Mouse (Mus musculus): Measurements from ENCODE around the gene Clca2.
A peak's percentile ranks its signal among the peaks of the same experiment; 100 is the strongest.

Gene Clca2

DNA sequence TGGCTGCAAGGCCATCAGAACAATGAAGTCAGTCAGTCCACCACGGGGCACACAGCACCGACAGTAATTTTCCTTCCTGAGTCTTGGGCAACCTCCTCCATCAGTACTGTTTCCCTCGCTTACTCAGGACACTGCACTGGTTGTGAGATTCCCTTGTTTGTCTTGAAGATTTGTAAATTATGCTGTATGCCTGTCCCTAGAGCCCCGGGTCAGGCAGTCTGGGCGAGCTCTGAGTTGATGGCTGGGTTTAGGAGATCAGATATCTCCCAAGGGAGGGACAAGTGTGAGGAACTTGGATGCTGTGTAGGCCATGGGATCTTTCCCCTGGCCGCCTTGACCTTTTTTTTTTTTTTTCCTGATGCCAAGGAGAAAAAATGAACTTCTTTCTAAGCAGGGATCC is at the start of gene Clca2:
TSS of gene Clca2 (minus strand) at position 153 of the 400 bp plus-strand sequence.
- no peak for DNase-seq (ENCODE audit: low read depth, low spot score)

DNA sequence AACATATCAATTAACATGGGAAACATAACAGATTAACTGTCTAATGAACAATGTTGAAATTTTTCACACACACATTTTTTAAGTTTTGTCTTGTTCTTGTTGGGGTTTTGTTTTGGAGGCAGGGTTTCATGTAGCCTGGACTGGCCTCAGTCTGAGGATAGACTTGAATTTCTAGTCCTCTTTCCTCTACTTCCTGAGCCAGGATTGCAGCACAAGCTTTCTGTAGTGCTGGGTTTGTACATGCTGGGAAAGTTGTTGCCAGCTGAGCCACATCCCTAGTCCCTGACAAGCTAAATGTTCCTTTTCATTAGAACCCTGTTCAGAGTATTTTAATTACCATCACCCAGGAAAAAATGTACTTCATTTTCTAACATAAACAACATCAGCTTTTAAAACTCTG is 48.7 kb upstream of the Clca2 start:
- DNase-seq (ENCODE audit: low read depth, low spot score) = no peak

DNA sequence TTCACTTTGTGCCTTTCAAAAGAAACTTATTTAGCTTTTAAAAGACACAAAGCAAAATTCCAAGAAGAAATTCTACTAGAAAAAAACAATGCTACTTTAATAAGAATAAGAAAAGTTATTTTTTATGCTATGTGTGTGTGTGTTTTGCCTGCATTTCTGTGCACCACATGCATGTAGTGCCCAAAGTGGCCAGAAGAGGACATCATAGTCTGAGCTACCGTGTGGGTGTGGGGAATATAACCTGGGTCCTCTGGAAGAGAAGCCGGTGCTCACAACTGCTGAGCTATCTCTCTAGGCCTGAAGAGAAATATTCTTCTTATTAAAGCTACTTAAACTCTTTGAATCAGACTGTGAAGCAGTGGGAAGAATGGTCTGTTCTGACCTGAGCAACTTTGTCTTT is 48.2 kb upstream of the Clca2 start:
- no peak for DNase-seq (ENCODE audit: low read depth, low spot score)

DNA sequence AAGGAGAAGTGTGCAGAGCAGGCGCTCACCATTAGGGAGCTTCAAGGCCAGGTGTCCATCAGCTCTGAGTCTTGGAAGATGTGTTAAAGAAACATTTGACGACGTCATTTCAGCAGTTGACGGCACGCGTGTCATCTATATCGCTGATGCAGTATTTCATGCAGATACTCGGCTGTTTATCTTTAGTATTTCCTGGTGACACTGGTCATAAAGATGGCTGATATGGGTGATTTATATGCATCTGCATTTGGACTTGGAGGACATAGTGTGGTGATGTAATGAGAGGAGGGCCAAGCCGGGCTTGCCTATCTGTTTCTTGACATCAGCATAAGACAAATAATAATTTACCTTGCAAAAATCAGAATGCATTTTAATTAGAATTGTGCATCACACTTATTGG is 47.6 kb upstream of the Clca2 start:
- DNase-seq (ENCODE audit: low read depth, low spot score) = no peak

DNA sequence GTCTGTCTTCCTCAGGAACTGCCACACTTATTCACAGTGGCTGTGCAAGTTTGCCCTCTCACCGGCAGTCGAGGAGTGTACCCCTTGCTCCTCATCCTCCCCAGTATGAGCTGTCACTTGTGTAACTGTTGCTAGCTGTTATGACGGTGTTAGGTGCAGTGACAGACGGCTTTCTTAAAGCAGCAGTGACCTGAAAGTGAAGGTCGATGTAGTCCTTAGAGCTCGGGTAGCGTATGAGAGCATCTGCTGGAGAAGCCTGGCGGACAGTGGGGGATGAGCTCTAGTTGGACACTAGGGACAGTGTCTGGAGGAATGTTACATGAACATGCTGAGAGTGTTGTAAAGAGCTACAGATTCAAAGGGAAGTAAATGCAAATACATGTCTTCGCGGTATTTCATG is 44.6 kb upstream of the Clca2 start:
- DNase-seq (ENCODE audit: low read depth, low spot score) = no peak

DNA sequence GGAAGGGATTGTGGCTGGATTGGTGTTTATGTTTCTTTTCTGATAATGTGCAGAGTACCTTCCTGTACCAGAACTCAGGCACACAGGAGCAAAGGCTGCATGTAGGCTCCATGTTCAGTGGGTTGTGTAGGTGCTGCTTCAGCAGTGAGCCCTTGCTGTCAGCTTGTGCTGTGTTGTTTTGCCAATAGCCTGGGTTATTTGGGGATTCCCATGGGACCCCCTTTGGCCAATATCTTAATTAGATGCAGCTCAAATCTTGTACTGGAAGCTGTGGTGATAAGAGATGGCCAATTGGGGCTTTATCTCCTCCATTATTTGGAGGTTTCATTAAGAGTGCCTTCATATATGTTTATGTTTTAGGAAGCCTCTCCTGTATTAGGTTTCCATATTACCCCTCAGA is 43.7 kb upstream of the Clca2 start:
- DNase-seq (ENCODE audit: low read depth, low spot score) = no peak

DNA sequence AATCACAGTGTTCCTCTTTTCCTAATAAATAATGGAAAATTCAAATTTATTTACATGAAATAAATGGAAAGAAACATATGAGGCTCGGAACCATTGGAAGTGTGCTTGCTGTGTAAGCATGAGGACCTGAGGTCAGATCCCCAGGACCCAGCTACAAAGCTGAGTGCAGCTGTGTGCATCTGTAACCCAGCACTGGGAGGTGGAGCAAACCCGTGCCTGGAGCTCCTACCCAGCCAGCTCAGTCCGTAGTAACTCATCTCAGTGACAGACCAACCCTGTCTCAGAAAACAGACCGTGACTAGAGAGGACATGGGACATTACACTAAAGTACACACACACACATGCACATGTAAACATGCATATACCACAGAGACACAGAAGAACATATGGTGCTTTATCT is 41.0 kb upstream of the Clca2 start:
- no peak for DNase-seq (ENCODE audit: low read depth, low spot score)

DNA sequence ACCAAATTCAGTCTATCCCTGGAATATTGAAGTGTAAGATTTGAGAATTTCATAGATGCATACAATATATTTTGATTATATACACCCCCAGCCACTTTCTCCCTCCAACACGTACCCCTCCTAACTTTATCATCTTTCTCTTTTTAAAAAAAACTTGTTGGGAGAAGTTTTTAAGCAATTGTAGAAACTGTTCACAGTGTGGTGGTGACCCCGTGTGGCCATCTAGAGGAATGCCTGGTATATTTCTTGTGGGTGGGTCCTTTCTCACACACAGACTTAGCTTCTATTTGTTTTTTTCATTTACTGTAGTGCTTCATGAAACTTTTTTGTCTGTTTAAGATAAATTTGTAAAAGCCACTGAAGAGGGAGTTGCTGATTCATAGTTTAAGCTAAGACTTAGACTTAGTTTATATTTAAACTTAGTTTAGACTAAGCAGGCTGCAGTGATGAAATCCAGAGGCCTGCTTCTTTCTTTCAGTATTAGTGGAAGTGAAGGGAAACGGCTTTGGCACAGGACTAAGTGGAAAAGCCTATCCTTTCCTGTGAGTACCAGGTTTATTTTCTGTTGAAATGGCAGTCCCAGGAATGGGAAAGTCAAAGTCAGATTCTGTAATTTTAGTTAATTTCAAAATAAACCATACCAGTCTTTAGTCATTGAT is 32.1 kb upstream of the Clca2 start:
- peak; percentile 39 for DNase-seq (ENCODE audit: low read depth, low spot score)

DNA sequence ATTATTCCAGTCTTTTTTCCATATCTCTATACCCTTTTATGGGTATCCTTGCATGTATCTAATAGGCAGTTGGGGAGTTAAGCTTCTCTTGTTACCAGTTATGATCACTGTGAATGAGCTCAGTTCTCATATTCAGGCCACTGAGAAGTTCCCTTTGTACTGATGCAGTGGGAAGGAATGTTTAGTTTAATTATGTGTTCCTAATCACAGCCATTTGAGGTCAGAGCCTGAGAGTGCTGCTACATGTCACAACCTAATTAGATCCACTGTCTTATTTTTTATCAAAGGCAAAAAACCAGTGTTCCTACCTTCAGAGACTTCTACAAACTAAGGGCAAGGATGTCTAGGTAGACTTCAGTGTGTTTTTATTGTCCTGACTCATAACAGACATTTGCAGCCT is 30.1 kb upstream of the Clca2 start:
- no peak for DNase-seq (ENCODE audit: low read depth, low spot score)

DNA sequence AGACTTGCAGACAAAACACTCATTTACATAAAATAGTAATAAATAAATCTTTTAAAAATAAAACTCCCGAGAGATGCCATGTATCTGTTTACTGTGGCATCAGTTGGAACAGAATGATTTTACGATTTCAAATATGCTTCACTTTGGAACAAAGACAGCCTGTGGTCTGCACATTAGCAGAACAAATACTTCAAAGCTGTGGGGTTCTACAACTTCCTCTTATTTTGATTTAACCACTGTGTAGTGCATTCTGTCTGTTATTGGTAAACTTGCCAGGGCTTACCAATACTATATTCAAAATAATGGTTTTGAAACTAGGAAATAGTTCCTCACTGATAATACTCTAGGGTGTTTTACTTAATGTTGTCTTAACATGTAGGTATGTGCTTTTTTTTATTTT is 27.4 kb upstream of the Clca2 start:
- no peak for DNase-seq (ENCODE audit: low read depth, low spot score)

DNA sequence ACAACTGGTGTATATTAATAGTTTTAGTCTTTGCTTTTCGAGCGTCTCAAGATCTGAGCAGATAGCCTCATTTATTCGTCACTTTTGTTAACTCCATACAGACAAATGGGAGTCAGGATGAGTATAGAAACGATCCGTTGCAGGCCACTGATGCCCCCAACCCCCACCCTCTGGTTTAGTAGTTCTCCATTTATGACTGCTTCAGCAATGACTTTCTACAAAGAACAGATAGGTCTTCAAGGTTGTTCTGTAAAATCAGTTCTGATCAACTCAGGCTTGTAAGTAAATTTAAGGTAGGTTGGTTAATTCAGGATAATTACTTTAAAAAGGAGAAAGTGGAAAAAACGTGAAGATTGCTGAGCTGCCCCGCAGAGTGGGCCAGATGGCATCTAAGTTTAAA is 20.2 kb upstream of the Clca2 start:
- DNase-seq (ENCODE audit: low read depth, low spot score) = no peak

DNA sequence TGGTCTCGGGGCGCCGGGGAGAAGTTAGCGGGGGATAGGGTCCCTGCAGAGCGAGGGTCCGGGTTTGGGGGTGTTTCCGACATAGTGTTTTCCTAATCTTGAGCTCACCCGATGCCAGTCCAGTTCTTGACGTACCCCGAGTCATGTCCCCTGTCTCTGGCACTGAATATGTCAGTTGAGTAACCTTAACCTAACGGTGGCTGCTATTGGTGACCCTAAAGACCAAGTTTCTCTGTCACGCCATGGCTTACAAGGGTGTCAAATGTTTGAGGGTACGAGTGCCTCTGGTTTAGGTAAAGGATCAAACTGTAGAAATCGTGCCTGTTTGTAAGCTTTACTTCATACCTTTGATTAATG is 19.7 kb upstream of the Clca2 start:
- no peak for DNase-seq (ENCODE audit: low read depth, low spot score)

DNA sequence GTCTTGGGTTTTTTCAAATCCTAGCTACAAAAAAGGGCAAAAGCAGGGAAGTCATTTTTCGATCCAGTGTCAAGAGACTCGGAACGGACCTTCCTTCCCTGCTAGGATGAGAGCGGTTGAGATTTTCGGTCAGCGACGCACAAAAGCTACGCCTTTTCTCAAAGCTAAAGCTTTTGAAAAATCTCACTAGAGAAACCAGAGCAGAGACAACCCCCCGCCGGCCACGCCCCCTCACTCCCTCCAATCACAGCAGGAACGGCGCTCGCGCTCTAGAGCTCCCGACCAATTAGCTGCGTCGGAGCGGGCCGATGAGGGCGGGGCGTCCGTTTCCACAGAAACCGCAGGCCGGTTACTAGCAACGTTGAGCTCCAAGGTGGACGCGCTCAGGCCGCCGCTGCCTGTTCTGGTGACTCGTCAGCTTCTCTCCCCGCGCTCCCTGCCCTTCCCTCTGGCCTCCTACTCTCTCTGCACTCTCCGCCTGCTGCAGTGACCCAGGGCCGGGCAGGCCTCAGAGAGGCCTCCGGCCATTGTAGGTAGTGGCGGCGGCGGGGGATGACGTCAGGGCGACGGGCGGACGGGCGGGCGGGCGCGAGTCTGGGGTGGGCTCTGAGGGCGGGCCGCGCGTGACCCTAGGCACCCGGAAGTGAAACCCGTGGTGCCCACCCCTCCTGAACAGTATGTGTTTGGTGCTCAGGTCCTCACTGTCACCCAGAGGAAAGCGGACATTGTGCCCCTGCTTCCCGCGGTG is 19.2 kb upstream of the Clca2 start, which contains the start of gene Odf2l:
TSS of gene Odf2l (plus strand) at position 335 of the 748 bp plus-strand sequence.
- DNase-seq (ENCODE audit: low read depth, low spot score) = peak; percentile 93

DNA sequence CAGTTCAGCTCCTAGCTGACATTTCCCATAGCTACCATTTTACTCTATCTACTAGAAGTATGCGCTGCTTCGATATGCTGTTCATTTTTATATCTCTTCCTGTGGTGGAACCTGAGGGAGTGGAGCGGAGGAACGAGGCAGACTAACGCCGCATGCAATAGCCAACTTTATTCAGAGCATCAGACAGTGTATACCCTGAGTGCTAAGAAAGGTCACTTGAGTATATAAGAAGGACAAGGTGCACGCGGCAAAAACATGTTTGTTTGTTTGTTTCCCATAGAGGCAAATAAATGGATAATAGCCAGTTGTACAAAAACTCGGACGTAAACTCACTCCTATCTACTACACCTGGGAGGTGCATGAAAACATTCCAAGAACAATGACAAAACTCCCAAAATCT is 18.4 kb upstream of the Clca2 start:
- no peak for DNase-seq (ENCODE audit: low read depth, low spot score)

DNA sequence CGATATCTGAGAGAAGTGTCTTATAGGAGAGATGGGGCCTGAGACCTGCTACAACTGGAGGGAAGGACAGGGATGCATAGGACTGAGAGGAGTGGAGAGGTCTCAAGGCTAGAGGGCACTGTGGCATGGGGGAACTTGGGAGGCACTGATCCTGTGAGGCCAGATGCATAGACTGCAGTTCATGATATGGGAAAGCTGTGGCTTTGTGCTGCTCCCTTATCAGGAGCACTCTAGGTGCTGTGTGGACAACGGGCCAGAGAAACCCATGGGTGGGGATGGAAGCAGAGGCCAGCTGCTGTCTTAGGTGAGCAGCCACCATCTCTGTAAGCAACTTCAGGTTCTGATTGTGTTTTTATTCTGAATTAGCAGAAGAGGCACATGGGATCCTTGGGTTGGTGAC is 15.9 kb upstream of the Clca2 start:
- DNase-seq (ENCODE audit: low read depth, low spot score) = no peak

DNA sequence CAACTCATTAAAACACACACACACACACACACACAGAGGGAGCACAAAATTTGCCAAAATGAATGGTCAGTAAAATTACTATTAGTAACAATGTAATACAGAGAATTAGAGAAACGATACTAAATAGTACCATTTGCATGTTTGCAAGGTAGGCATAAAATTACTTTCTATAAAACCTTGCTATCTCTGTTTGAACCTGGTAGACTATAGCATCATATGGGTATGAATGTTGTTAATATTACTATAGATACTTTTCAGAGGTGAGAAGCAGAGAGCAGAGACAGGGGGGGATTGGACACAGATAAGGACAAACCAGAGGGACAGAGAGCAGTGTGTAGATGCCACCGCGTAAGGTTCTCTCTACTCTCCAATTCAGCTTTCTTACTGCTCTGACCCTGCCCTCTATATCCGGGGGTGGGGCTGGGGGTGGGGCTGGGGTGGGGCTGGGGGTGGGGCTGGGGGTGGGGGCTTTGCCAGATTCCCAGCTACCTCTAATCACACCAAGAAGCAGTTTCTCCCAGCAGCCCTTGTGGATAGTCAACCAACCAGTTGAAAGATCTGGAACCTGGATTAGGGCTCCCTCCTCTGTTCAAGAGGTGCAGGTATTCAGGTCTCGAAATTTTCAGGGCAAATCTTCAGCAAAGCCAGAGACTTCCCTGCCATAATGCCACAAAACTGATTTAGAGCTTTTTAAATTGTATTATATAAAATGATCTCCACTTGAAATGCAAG is 6.7 kb upstream of the Clca2 start:
- DNase-seq (ENCODE audit: low read depth, low spot score) = no peak

DNA sequence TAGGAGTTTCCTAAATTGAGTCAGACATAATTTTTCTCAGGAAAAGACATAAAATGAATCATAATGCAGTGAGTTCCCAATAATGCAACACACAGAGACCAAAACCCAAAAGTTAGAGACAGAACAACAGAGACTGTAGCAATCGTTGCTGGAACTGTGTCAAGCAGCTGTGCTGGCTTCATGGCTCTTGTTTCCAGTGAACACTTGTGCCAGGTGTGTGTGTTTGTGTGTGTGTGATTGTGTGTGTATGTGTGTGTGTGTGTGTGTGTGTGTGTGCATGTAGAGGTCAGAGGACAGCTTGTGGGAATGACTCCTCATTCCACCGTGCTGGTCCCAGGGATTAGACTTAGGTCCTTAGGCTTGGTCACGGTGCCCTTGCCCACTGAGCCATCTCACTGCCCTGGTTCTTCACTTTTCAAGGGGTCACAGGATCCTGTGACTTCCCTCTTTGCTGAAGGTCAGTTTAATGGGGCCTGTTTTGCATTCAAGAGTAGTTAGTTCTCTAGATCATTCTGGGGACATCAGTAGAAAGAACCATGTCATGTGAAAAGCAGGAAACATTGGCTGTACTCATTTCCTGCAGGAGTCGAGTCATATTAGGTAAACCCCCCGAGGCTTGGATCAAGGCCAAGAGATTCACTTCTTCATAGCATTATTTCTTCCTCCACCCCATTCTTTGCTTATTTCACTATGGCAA is 6.0 kb upstream of the Clca2 start:
- DNase-seq (ENCODE audit: low read depth, low spot score) = no peak

DNA sequence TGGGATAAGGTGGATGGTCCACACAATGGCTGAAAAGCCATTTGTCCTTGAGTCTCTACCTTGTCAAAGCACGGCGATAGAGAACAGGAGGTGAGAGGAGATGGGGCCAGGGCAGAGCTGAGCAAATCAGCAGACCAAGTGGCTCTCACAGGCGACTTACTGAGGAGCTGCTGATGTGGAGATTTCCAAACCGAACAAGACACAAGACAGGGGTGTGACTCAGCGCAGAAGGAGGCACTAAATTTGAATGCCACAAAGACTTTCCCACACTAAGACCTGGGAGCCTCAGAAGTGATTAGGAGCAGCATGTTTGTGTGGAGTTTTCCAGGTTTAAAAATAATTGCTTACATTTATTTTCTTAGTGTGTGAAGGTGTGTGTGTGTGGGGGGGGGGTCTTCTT is 4.5 kb upstream of the Clca2 start:
- DNase-seq (ENCODE audit: low read depth, low spot score) = no peak

DNA sequence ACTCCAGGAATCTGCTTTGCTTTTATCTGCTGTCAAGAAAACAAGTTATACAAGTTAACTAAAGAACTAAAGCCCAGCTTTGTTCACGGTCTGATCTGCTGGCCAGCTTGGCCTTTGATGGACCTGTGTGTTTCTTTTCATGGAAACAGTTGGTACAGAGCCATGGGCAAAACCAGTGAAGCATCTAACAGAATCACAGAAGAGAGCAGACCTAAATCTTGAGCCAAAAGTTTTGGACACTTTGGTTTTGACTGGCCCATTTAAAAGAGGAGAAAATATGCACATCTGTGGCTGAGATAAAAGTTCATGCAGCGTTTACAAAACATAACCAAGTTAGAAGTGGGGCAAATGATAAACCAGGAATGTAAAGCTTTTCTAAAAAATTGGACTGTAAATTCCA is 4.1 kb upstream of the Clca2 start:
- DNase-seq (ENCODE audit: low read depth, low spot score) = no peak

DNA sequence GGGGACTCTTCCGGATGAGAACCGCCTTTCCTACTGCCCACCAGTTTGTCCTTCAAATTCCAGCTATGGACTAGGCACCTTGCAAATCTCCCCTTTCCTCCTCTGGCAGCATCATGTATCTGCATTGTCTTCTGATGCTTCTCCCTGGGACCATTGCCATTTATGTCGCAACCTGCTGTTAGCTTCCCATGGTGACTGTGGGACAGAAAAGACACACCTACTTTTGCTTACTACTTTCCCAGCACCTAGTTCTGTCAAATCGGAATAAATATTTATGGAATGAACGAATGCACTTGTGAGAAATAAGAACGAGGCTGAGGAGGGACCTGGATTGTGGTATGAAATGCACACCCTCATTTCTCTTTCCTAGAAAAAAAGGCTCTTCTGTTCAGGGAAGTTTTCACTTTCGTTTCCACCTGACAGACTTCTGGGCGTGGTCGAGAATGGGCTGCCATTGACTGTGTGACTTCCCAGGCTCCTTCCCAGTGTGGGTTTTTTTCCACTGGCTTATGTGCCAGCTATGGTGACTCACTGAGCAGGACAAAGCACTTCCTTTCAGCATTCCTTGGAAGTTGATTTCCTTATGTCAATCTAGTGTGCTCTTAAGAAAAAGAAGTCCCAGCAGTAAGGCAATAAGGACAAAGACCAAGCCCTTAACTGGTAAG is 2.8 kb upstream of the Clca2 start:
- DNase-seq (ENCODE audit: low read depth, low spot score) = no peak

DNA sequence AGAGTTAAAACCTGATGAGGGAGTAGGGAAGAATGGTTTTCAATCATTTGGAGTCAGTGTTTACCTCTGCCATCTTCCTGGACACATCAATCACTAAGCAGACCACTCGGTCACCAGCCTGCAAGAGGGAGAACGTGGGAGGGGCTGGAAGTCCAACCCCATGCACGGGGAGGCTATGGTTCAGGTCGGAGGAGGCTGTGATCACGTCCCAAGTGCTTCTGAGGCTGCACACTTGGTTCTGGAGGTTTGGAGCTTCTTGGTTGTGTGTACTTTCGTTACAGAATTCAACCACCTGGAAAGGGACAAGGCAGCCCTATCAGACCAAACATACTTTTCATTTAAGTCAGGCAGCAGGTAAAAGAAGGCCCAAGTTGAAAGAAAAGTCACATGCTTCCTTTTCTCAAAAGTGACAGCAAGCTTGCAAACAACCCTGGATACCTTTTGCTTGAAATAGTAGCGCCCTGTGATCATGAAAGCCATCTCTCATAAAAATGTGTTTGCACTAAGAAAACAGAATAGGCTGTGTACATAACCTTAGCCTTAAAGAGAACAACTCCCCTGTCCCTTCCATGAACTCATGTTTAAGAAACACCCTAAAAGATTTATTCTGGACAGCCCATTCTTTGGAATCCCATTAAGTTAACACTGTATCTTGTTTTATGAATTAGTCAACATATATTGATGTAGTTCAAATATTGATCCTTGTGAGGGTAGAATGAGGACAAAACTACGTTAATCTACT is 11.2 kb downstream of the Clca2 start:
- no peak for DNase-seq (ENCODE audit: low read depth, low spot score)

Data from retina, postnatal 7 days (tissue).